8 mouse cellular contexts compared by ENCODE assay signal in the genomic region with DNA sequence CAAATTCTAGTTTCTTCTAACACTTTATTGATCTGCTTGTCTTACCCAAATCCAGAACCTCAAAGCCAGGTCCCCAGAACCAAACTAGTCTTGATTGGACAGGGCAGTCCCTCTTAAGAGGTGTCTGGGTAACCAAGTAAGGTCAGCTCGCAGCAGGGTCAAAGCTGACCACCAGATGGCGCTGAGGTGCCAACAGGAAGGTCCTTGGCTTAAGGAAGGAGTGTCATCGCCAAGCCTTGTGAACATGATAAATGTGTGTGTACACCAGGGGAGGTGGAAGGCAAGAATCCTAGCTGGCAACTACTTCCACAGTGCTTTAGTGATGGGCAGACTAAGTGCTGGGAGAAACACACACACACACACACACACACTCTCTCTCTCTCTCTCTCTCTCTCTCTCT. TPM values are rescaled to one million over a fixed set of nuclear protein-coding genes. Genes with fewer than 3 reads are reported as not detected.
DNase-seq lines count a peak whose midpoint lies in the region; ATAC-seq and TF ChIP-seq lines count a peak whose summit lies in the region.

No protein-coding gene starts in this region.

- peaks cover 4% of the 10 kb centered on the region; the same call in 1 of the 2 replicates for H3K27me3 ChIP-seq in midbrain, embryonic 11.5 days (ENCODE audit: control insufficient read depth, insufficient read depth, low read length)
- peaks cover 17% of the 10 kb centered on the region for H3K27me3 ChIP-seq in midbrain, embryonic 13.5 days
- H3K27me3 ChIP-seq in kidney, adult 2 months (replicated peaks; ENCODE audit: control insufficient read depth, insufficient read depth, low read length): no peaks in the 10 kb centered on the region
- H3K27me3 ChIP-seq in limb, embryonic 10.5 days (ENCODE audit: low read depth, poor library complexity, severe bottlenecking): peaks cover 18% of the 10 kb centered on the region

- no peaks in the 10 kb centered on the region for H3K9me3 ChIP-seq in midbrain, embryonic 11.5 days (ENCODE audit: control insufficient read depth, low read length)
- no peaks in the 10 kb centered on the region for H3K9me3 ChIP-seq in midbrain, embryonic 13.5 days
- no peaks in the 10 kb centered on the region for H3K9me3 ChIP-seq in limb, embryonic 10.5 days (replicated peaks)

- peak; percentile 99 for DNase-seq in midbrain, embryonic 11.5 days (ENCODE audit: low spot score, missing footprints)
- peak; percentile 93 to 97 for DNase-seq in heart, adult 18-20 months
- DNase-seq in kidney, adult 2 months: peak; percentile 94
- peak; percentile 92 for DNase-seq in limb, embryonic 10.5 days (ENCODE audit: low spot score)
- DNase-seq in monocyte, adult 2 months (ENCODE audit: low read depth in 1 of 2, low spot score in 2 of 2): peak; percentile 65 to 85
- DNase-seq in spleen, postnatal 36 days (ENCODE audit: low spot score in 2 of 2): peak; percentile 87 to 90

- ATAC-seq in midbrain, embryonic 11.5 days (ENCODE audit: low FRiP score): no peak
- no peak for ATAC-seq in midbrain, embryonic 13.5 days
- peak; percentile 66 for ATAC-seq in common myeloid progenitor, adult 5-6 weeks (replicated peaks; ENCODE audit: low read depth, poor library complexity, severe bottlenecking)

- no peak overlapping the region for H3K4me2 ChIP-seq in midbrain, embryonic 11.5 days
- no peak overlapping the region for H3K4me2 ChIP-seq in midbrain, embryonic 13.5 days (replicated peaks)

- peaks cover 7% of the 10 kb centered on the region; the same call in 1 of the 2 replicates for H3K4me1 ChIP-seq in midbrain, embryonic 11.5 days (ENCODE audit: control insufficient read depth, insufficient read depth, low read length)
- peaks cover 23% of the 10 kb centered on the region for H3K4me1 ChIP-seq in midbrain, embryonic 13.5 days (replicated peaks)
- peaks cover 12% of the 10 kb centered on the region; the same call in 1 of the 2 replicates for H3K4me1 ChIP-seq in kidney, adult 2 months (ENCODE audit: control insufficient read depth, insufficient read depth, low read length)
- peaks cover 36% of the 10 kb centered on the region for H3K4me1 ChIP-seq in limb, embryonic 10.5 days

- no peak overlapping the region for H3K9ac ChIP-seq in midbrain, embryonic 11.5 days (ENCODE audit: low read length)
- H3K9ac ChIP-seq in midbrain, embryonic 13.5 days (replicated peaks): no peak overlapping the region

- TF ChIP-seq CTCF in kidney, adult 2 months (conservative IDR thresholded peaks at IDR 0.05; ENCODE audit: insufficient read depth, insufficient read length, low read depth, low read length): peak; percentile 100

- peaks cover 3% of the 10 kb centered on the region; the same call in 1 of the 2 replicates for H3K36me3 ChIP-seq in midbrain, embryonic 11.5 days (ENCODE audit: control insufficient read depth, insufficient read depth, low read length)
- peaks cover 24% of the 10 kb centered on the region for H3K36me3 ChIP-seq in midbrain, embryonic 13.5 days
- H3K36me3 ChIP-seq in kidney, adult 2 months (ENCODE audit: control insufficient read depth, insufficient read depth, low read length): no peaks in the 10 kb centered on the region
- H3K36me3 ChIP-seq in limb, embryonic 10.5 days: peaks cover 44% of the 10 kb centered on the region

- no peak overlapping the region for H3K27ac ChIP-seq in midbrain, embryonic 11.5 days (ENCODE audit: low read depth, low read length)
- no peak overlapping the region for H3K27ac ChIP-seq in midbrain, embryonic 13.5 days
- no peak overlapping the region for H3K27ac ChIP-seq in kidney, adult 2 months (ENCODE audit: insufficient read depth, low read depth, low read length)
- H3K27ac ChIP-seq in limb, embryonic 10.5 days: no peak overlapping the region

- H3K4me3 ChIP-seq in midbrain, embryonic 11.5 days (ENCODE audit: low read depth, low read length): no peak overlapping the region
- H3K4me3 ChIP-seq in midbrain, embryonic 13.5 days (replicated peaks): no peak overlapping the region
- no peak overlapping the region for H3K4me3 ChIP-seq in kidney, adult 2 months (ENCODE audit: insufficient read depth, low read depth, low read length)
- H3K4me3 ChIP-seq in limb, embryonic 10.5 days: no peak overlapping the region

- TF ChIP-seq POLR2A in kidney, adult 2 months (IDR thresholded peaks at IDR 0.05; ENCODE audit: low read depth, low read length): no peak

- 12% methylated on average over 3 of the region's 3 CpGs for WGBS in midbrain, embryonic 11.5 days
- 5% methylated on average over 3 of the region's 3 CpGs for WGBS in midbrain, embryonic 13.5 days
- WGBS in kidney, adult 2 months: under 1% methylated on average over 3 of the region's 3 CpGs
- 4% methylated on average over 3 of the region's 3 CpGs for WGBS in limb, embryonic 10.5 days

RNA-seq across cellular contexts. Expression of a gene that starts 2.7 kb away (rescaled TPM):
- polyA plus RNA-seq in midbrain, embryonic 11.5 days (2014; fragmentation: Nextera tagmentation; extraction: Ambion mirVana): 6.4 and 9.3 TPM in 2 replicates
- polyA plus RNA-seq in midbrain, embryonic 13.5 days (2015; fragmentation: Nextera tagmentation; extraction: Ambion mirVana): 4.4 and 5.6 TPM in 2 replicates
- 19.6 and 31.9 TPM in 2 replicates for total RNA-seq in common myeloid progenitor, adult 5-6 weeks (2017)
- 10 to 100 TPM in 1 of 2 experiments, 1 to 10 TPM in 1; 8.9 to 11.5 TPM for total RNA-seq in heart, adult 18-20 months (2021)
- polyA plus RNA-seq in kidney, adult 2 months (2012; rRNA removed): 9.5 TPM in 2 replicates
- polyA plus RNA-seq in limb, embryonic 10.5 days (2016; fragmentation: Nextera tagmentation; extraction: Ambion mirVana): 17.7 and 19.2 TPM in 2 replicates

RNA-seq across cellular contexts. Expression of a gene that starts 23.4 kb away (rescaled TPM):
- not detected in 2 replicates for polyA plus RNA-seq in midbrain, embryonic 11.5 days (2014; fragmentation: Nextera tagmentation; extraction: Ambion mirVana)
- polyA plus RNA-seq in midbrain, embryonic 13.5 days (2015; fragmentation: Nextera tagmentation; extraction: Ambion mirVana): not detected in 2 replicates
- total RNA-seq in common myeloid progenitor, adult 5-6 weeks (2017): not detected in 2 replicates
- total RNA-seq in heart, adult 18-20 months (2021): not detected
- not detected in 2 replicates for polyA plus RNA-seq in kidney, adult 2 months (2012; rRNA removed)
- not detected in 2 replicates for polyA plus RNA-seq in limb, embryonic 10.5 days (2016; fragmentation: Nextera tagmentation; extraction: Ambion mirVana)
